Mouse (Mus musculus) monocyte, adult 5-6 weeks (primary cell): ENCODE measurements around the gene Tas2r119. TPM values are rescaled to one million over a fixed set of nuclear protein-coding genes. Genes with fewer than 3 reads are reported as not detected.
A peak's percentile ranks its signal among the peaks of the same experiment; 100 is the strongest.

Experiments used
- ATAC-seq: fragments of 153-309, 156-312 bp; replicated peaks from 2 replicates; pipeline ENCODE4 v1.8.0; 2017; ENCODE audit warnings: mild to moderate bottlenecking; ENCODE audit not compliant: low TSS enrichment, insufficient number of reproducible peaks, severe bottlenecking, poor library complexity, low FRiP score
- total RNA-seq: library from RNA; stranded (forward); fragments of 200-1000, 200-491, 200-594 nt; gene quantifications from 3 replicates; pipeline ENCODE4 v1.2.3, GENCODE M21; 2017

Gene Tas2r119
- total RNA-seq = not detected in 3 replicates

DNA sequence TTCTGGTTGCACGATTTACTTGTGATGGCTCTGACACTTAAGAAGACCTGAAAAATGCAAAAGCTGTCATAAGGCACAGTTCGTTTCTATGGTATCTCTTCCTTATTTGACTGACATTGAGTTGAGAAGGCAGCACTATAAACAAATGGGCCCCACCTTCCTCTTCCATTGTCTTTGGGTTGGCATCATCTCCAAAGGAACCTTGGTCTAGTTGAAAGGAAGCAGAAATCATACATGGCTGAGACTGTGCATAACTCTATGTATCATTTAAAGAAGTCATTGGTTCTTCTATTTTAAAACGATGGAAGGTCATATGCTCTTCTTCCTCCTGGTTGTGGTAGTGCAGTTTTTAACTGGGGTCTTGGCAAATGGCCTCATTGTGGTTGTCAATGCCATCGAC is at the start of gene Tas2r119:
Gene Tas2r119, plus strand, starts transcription at position 301 of the 400 bp plus-strand sequence.
- ATAC-seq = no peak

DNA sequence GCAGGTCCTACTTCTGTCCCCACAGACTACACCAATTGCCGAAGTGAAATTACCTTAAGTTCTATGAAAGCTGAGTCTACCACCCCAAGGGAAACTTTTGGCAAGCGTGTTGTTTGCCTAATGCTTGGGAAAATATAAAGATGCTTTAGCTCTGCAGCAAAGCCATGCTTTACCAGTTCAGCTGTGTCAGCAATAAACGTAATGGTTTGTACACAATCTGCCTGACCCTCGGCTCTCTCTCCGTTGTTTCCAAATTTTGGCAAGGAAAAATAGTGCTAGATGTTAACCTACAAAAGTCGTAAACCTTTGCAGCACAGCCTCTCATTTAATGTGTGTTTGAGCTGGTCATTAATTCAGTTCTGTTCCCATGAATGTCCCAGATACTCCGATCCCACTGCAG is 44.8 kb upstream of the Tas2r119 start:
- ATAC-seq = no peak

DNA sequence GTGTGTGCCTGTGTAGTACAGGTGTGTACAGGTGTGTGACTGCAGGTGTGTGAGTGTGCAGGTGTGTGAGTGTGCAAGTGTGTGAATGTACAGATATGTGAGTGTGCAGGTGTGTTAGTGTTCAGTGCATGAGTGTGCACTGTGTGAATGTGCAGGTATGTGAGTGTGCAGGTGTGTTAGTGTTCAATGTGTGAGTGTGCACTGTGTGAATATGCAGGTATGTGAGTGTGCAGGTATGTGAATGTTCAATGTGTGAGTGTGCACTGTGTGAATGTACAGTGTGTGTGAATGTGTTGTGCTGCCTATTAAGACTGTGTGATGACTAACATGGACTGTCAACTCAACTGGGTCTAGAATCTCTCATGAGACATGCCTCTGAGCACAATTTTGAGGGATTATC is 35.4 kb upstream of the Tas2r119 start:
- 0 out of 2 replicates have a peak, but pooled peaks have one; percentile 27 for ATAC-seq

DNA sequence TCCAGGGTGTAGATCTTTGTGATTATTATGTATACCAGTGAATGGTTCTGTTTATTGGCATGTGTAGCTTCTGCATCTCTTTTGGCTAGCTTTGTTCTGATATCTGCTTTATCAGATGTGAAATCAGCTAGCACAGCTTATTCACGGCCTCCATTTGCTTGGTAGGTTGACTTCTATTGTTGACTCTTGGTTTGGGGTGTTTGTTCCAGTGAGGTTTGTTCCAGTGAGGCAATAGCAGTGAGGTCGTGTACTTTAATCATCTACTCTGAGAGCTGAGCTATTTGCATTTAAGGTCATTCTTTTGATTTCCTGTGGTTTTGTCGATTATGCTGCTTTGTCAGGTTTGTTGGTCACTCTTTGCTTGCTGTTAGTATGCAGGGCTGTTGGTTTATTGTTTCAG is 32.8 kb upstream of the Tas2r119 start:
- no peak for ATAC-seq

DNA sequence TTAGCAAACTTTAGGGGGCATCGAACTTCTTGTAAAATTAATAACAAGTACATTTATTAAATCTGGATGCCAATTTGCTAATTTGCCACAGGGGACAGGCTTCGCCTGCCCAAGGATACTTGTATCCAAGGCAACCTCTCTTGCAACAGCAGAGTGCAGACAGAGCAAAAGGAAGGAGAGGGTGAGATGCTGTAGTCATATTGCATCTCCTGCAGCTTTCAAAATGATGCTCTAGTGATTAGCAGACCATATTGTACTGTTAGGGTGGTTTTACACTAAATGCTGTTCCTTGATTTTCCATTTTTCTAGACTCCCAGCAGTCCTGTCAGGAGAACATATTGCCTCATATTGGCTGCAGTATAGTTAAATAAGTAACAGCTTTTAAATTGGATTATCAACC is 23.7 kb upstream of the Tas2r119 start:
- no peak for ATAC-seq

DNA sequence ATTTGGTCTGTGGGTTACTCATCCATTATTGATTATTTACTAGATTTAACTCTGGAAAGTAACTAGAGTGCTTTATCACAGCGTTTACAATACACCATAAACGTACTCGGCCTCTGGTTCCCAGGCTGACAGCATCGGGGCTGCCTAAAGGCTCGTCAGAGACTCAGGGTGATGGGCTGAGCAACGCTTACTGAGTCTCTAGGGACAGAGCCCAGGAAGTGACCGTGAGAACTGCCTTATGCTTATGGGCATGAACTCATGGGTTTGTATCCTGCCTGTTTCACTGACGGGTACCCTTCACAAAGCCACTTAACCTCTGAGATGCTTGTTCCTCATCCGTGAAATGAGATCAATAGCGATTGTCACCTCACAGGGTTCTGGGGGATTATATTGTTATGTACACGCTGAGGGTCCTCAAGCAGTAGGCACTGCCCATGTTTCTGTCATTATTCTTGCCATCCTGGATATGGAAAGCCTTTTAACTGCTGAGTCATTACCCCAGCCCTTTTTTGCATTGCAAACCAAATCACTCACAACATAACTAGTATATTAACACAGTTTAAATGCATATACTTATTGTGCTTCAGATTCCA is 23.1 kb upstream of the Tas2r119 start:
- no peak for ATAC-seq

DNA sequence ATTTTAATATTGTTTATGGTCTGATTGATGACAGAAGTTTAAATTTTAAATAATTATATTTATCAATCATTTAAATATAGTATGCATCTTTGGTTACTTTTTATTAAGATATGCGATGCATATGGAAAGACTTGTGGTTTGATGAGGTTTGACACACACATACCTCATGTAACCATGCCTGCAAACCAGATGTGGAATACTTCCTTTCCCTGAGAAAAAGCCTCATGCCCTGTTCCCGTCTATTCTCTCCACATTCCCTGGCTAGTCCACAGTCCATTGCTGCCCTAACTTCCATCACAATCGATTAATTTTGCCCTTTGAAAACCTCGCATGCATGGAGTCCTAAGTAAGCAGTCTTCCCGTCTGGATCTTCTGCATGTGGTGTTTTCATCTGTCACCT is 21.0 kb upstream of the Tas2r119 start:
- no peak for ATAC-seq

DNA sequence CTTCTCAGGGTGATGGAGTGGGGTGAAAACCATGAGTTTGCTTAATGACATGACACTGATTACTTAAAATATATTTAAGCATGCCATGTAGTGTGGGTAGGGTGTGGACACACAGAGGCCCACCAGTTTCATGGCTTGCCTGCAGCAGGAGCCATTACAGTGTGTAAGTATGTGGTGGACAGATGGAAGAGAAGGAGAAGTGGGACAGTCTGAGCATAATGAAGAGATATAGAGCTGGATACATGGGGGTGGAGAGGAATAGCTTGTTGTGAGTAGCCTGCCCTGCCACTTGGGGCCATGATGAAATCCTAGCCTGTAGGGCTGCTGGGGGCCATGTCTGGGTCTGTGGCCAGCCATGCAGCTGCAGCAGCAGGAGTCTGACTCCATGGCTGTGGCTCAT is 16.8 kb upstream of the Tas2r119 start:
- ATAC-seq = no peak

DNA sequence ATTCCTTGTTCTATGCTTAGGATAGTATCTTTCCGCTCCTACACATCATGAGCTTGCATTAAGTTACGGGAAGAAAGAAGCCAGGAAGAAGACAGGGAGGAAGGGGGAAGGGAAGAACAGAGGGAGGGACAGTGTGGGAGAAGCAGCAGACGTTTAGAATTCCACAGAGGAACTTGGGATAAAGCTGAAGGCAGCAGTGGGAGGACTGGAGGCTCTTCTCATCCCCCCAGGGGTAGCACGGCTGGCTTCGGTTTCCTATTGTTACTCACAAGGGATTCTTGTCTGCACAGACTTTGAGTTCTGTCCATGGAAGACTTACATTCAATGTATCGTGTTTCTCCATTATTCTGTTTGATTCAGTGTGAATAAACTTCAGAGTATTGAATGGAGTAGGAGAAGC is 5.3 kb upstream of the Tas2r119 start:
- ATAC-seq = no peak

DNA sequence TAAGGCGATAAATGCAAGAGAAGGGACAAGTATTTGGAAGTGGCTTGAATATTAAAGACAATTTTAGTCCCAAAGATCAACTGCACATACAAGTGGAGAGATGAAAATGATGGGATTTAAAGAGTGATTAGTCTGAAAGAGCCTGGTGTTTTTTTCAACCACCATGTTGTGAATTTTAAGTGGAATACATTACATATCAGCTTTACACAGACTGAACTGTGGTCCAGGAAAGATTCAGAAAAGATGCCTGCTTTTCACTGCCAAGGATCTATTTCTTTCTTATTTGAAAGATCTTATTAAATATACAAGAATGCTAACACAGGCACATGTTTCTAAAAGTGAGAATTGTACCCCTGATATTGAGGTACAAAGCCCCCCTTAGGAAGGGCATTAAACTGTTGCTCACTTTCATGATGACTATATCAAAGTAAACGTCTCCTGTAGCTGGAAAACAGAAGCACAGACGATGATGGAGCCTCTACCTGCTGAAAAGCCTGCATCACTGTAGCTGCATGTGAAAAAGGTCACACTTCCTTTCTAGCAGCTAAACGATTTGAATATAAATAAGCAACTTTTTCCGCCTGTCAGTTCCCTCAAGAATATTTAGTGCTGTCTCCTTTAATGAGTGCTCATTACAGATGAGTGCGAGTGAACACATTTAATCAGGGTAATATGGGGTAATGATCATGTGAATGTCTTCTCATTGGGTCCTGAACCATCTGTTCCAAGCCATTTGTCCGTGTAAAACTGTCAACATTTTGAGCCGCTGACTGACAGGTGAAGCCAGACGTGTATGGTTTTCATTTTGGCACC is 4.7 kb upstream of the Tas2r119 start:
- ATAC-seq = no peak

DNA sequence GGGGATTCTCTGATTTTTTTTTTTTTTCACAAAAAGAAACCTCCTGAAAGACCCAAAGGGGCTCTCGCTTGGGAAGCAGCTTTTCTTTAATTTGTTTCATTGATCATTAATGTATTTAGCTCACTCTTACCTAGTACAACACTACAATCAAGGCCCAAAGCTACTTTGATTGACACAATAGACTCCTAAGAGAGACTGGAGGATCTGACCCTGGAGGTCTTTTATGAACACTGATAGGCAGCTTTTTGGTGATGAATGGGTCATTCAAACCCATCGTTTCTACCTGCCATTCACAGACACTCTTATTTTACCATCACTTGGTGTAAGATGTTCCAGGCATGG is 4.1 kb upstream of the Tas2r119 start:
- ATAC-seq = no peak

DNA sequence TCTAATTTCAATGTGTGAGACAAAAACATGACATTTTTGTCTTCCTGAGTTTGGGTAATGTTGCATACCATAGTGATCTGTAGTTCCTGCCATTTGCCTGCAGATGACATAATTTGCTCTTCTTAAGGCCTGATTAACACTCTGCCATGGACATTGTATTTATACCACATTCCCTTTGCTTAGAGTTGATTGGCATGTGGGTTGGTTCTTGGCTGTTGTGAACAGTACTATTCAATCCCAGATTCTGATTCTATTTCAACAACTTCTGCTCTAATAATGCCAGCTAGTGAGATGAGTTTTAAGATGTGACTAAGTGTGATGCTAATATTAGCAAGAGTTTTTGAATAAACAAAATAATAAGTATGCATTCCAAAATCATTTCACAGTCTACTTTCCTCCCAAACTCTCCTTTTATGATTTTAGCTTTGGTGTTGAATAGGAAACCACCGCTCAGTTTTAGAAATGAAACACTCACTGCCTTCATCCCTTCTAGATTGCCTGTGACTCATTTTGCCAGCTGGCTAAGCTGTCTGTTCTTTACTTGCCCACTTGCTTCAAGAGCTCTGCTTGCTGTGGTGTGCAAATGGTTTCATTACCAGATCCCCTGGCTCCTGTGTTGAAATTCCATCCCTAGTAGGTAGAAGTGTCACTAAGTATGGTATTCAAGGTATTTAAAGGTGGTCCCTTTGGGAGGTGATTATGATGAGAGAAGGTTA is 3.1 kb downstream of the Tas2r119 start:
- no peak for ATAC-seq

DNA sequence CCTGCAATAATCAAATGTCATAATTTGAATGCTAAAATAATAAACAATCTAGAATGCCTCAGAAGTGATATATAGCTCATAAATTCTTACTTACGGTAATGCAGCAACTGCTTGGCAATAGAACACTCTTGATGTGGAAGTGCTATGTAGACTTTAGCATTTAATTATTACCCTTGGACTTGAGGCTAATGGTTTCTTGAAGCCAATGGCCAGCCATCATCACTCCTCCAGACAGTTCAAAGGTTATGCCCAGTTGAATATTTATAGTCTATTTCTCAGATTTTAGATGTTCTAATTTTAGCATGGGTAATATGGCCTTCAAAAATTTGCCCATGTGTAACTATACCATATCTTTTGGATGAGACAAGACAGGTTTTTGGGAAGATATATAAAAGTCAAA is 4.9 kb downstream of the Tas2r119 start:
- no peak for ATAC-seq

DNA sequence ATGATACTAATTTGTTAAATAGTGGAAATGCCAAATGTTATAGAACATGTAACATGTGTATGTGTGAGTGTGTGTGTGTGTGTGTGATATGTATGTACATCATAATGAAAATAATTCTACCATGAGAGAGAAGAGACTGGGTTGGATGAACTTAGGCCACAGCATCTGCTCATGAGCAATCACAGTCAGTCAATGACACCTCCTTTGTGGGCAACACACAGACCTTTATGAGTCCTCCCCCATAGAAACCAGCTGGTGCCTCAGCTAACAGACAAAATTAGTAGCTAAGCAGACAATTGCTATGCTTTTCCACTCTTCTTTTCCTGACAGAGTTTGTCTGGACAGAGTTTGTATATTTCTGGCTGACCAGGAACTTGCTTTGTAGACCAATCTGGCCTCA is 7.9 kb downstream of the Tas2r119 start:
- ATAC-seq = no peak

DNA sequence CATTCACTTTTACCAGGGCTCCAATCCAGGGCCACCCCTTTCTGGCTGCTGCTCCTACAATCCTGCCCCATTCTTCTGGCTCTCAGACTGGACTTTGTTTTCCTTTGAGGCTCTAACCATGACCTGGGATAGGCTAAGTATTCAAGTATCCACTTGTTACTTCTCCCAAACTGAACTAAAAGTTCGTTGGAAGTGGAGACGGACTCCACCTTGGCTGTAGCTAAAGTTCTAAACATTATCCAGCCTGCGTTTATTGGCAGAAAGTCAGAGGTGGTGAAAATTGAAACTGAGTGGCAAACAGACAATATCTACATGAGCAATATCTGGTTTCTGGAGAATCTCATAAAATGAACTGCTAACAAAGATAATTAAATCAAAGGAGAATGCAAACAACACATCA is 12.8 kb downstream of the Tas2r119 start:
- no peak for ATAC-seq

DNA sequence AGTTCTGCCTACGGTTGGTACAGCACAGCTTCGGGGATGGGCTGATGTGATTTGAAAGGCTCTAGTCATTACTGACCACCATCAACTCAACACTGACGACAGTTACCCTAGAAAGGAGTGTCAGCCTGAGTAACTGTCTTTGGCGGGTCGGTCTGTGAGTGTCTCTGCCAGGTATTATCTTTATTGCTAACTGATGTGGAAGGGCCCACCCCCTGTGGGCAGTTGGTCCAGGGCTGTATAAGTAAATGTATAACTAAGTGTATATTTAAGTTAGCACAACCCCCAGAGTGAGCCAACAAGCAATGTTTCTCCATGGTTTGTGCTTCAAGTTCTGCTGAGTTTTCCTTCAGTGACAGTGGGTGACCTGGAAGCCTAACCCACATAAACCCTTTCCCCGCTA is 13.3 kb downstream of the Tas2r119 start:
- ATAC-seq = no peak

DNA sequence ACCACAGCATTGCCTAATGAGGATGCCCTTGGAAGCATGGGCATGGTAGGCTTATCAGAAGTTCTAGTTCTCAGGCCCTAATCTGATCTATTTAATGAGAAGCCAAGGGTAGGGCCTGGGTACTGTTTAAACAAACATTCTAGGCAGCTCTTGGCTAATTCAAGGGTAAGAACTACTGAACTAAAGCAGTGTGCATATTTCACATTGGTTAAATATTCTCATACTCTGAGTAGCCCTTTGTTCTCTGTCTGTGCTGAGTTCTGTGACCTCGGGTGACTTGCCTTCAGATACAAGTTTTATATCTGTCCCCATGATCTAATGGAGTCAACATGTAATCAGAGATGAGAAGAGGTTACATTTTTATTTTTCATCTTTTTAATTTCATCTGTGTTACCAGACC is 15.9 kb downstream of the Tas2r119 start:
- ATAC-seq = no peak

DNA sequence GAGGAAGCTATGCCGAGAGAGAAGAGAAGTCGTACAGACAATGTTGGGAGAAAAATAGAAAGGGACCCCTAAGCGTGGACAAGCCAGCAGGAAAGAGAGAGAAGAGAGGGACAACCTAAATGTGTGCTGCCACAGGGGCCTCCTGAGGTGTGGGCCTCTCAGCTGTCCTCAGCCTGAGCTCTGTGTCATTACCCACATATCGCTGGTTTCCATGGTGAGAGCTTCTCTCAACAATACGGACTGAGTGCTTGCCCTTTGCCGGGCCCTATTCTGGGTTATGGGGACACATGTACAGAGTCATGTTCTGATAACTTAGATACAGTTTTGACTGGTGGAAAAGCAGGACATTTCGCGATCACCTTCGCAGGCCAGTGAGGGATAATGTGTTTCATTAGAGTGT is 21.0 kb downstream of the Tas2r119 start:
- ATAC-seq = no peak

DNA sequence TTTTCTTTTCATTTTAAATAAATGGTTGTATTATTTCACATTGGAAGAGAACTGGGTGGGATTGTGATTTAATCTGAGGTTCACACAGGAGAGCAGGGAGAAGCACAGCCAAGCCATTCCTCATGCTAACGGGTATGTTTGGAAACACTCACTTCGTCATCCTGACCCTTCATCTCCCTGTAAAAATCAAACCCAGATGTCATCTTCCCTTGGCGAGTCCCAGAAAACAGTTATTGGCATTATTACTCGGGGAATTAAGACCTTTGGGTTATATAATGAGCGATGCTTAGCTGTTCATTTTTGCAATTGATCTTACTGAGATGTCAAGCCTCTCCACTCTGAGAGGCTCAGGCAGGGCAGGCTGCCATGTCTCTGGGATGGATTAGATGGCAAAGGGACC is 21.5 kb downstream of the Tas2r119 start:
- no peak for ATAC-seq

DNA sequence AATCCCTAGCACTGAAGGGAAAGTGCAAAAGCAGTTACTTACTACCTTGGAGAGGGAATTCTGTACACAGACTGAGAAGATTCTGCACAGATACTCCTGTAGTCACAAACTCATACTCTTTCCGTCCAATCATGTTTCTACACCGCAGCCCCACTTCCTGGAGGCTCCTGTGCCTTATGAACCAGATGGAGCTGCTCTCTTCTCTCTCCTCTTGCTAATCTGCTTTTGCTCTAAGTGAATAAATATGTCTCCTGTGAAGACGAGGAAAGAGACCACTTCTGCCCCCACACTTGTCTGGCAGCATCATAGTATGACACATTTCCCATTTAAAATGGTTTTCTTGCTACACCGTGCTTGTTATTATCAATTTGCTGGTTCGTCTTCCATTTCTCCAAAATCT is 26.2 kb downstream of the Tas2r119 start:
- no peak for ATAC-seq
